Mouse (Mus musculus): ENCODE data around the gene Fuca1. TPM values are rescaled to one million over a fixed set of nuclear protein-coding genes. Genes with fewer than 3 reads are reported as not detected.

The Fuca1 gene
- total RNA-seq, 2 experiments from 2014 or later, result 31.0 to 31.4 TPM

Other genes with a start within 250 kb of the Fuca1 start
- 1 to 10 TPM; 3.1 to 3.5 TPM for gene Ifnlr1, start 234.4 kb upstream of the Fuca1 start, total RNA-seq (2021)
- under 1 TPM; 0.27 to 0.69 TPM for gene Il22ra1, start 192.6 kb upstream of the Fuca1 start, total RNA-seq (2021)
- gene Myom3, start 161.0 kb upstream of the Fuca1 start, total RNA-seq (2021), result under 1 TPM; 0.86 to 0.95 TPM
- 10 to 100 TPM; 37.1 to 45.6 TPM for gene Srsf10, start 65.0 kb upstream of the Fuca1 start, total RNA-seq (2021)
- 10 to 100 TPM; 59.2 to 63.5 TPM for gene Pnrc2, start 46.9 kb upstream of the Fuca1 start, total RNA-seq (2021)
- under 1 TPM; 0.49 to 0.50 TPM for gene Cnr2, start 25.3 kb upstream of the Fuca1 start, total RNA-seq (2021)
- 10 to 100 TPM; 72.7 to 86.8 TPM for gene Hmgcl, start 25.7 kb downstream of the Fuca1 start, total RNA-seq (2021)
- gene Gale, start 43.0 kb downstream of the Fuca1 start, total RNA-seq (2021), result 1 to 10 TPM in 1 of 2 experiments, under 1 TPM in 1; 0.94 to 1.9 TPM
- 10 to 100 TPM; 33.3 to 34.7 TPM for gene Lypla2, start 51.9 kb downstream of the Fuca1 start, total RNA-seq (2021)
- gene Pithd1, start 66.5 kb downstream of the Fuca1 start, total RNA-seq (2021), result 10 to 100 TPM; 19.8 to 22.2 TPM
- 10 to 100 TPM; 34.6 to 36.2 TPM for gene Eloa, start 101.0 kb downstream of the Fuca1 start, total RNA-seq (2021)
- gene Rpl11, start 132.7 kb downstream of the Fuca1 start, total RNA-seq (2021), result 100 to 1,000 TPM; 239 to 270 TPM
- 10 to 100 TPM; 58.1 to 63.9 TPM for gene Id3, start 222.8 kb downstream of the Fuca1 start, total RNA-seq (2021)

Measured in heart, postnatal 36 days (tissue).